Mouse (Mus musculus) neutrophil, adult 5-6 weeks (primary cell): ENCODE data around the gene Melk. TPM values are rescaled to one million over a fixed set of nuclear protein-coding genes. Genes with fewer than 3 reads are reported as not detected.

Source experiments
- ATAC-seq: fragments of 151-379, 151-347 bp; 2 replicates; pipeline ENCODE4 v1.8.0; 2017; ENCODE audit warnings: mild to moderate bottlenecking, moderate TSS enrichment; ENCODE audit not compliant: insufficient number of reproducible peaks, poor library complexity, low FRiP score, severe bottlenecking; ENCODE audit errors: extremely low read depth
- total RNA-seq: library from RNA; stranded (forward); fragments of 200-1000 nt; gene quantifications from 2 replicates; pipeline ENCODE4 v1.2.3, GENCODE M21; 2017

Gene Melk
- total RNA-seq = 0.12 TPM in 2 replicates

DNA sequence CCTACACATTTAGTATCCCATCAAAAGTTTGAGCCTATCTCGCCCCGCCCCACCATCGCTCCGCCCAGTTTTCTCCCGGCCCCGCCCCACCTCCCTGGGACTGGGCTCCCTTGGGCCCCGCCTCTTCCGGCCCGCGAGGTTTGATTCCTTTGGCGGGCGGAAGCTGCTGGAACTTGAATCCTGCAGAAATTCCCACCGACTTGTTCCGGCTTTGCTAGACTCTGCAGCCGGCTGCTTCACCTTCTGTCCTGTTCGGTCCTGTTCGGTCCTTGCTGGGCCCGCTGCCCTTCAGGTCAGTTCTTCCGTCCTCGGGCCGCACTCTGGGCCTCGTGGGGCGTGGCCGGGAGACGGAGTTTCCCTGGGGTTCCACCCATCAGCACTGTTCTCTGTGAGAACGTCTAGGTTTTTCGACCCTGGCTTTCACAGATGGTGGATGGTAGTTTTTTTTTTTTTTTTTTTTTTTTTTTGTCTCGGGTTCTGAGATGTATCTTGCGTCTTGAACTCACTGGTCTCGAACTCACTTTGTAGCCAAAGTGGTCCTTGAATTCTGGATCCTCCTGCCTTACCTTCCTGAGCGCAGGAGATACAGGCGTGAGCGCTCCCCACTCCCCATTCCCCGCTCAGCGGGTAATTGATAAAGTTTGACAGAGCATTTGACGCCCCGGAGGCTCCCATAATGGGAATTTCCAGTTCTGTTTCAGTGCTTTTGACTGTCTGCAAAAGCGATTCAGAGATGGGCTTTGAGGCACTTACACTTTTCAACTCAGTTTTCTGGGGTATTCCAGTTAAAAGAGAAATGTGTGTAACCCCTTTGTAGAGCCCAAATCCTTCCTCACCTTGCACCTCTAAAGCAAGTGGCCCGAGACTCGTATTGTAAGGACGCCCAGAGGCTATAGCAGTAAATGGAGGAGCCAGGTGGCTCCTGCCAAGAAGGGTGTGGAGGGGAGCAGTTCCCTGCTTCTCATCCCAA, at the start of gene Melk:
Melk (plus strand) TSS at position 96 of the 970 bp plus-strand sequence.
- ATAC-seq = 0 out of 2 replicates have a peak, but pooled peaks have one; percentile 46

- no peak for ATAC-seq
Observed at GRCm38 (mm10) chr4:44251521-44251920, 49.2 kb upstream of the Melk start.

GRCm38 (mm10) chr4:44251966-44252916, 48.4 kb upstream of the Melk start:
- no peak for ATAC-seq

DNA sequence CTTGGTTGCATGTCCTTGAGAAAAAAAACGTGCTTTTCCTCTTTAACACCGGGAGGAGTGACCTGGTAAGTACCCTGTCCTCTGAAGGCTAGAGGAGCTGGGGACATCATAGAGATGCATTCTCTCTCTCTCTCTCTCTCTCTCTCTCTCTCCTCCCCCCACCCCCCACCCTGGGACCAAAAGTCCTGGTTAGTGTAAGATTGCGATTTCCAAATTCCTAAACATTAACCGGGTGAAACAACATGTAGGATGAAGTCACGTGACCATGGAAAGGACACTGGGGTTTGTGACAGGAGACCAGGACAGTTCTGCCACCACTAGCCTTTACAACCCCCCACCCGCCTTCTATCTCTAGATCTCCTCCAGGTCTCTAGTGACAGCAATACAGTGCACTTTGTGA, 47.5 kb upstream of the Melk start:
- no peak for ATAC-seq

- ATAC-seq = no peak
Observed at GRCm38 (mm10) chr4:44254579-44254978, 46.1 kb upstream of the Melk start.

DNA sequence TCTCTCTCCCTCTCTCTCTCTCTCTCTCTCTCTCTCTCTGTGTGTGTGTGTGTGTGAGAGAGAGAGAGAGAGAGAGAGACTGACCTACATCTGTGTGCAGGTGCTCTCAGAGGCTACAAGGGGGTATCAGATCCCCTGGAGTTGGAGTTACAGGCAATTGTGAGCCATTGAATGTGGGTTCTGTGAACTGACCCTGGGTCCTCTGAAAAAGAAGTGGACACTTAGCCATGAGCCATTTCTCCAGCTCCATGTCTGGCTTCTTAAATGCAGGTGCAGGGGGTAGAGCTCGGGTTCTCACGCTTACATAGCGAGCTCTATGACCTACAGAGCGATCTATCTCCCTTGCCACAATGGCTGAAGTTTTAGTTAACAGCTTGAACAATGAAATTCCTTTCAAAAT, 41.5 kb upstream of the Melk start:
- no peak for ATAC-seq

DNA sequence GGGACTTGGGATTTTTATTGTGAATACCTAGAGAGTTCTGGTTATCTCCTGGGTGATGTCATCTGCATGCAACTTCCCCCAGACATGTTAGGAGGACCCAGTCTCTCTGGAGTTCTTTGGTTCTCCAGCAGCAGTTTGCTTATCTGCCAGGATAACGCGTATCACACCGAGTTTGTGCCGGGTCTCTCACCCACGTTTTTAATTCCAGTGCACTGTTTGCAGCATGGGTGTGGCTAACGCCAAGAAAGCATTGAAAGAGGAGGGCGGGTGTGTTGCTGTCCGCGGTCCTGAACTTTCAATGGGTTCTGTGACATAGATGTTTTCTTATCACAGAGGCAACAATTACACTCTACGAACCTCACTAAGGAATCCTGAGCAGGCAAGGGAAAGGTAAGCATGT, 40.4 kb upstream of the Melk start:
- no peak for ATAC-seq

- no peak for ATAC-seq
Observed at GRCm38 (mm10) chr4:44265500-44265899, 35.2 kb upstream of the Melk start.

- ATAC-seq = no peak
Observed at GRCm38 (mm10) chr4:44267437-44267836, 33.2 kb upstream of the Melk start.

DNA sequence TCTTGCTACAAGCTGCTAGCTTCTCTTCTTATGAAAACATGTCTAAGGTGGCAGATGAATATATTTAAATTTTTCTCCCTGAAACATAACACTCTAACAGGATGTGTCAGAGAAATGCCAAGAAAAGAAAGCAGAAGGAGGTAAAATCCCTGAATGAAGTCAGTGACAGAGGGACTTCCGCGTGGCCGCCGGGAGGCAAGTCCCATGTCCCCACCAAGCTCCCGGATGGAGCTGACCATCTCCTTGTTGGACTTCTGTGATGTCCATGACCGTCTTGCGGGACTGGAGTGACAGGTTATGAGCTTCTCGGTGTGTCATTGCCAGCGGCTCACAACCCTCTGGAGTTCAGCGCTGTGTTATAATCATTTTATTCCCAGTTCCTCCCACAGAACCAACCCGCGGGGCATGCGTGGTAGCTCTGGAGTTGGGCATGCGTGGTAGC, 31.3 kb upstream of the Melk start:
- ATAC-seq = no peak

DNA sequence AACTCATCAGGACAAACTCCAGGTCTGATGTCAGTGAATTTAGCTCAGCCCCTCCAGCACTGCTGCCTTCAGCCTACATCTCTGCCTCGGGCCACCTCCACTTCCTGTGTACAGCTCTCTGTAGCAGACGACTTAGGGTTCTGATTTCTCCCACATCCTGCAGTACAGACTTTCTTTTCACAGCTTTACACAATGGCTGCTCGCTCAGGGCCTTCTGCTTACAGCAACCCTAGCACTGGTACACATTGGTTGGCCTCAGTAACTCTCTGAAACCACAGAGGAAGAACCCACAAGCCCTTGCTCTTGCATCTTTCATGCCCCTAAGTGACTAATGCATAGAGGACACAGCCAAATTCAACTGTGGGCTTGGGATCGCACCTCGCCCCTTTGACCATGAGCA, 29.5 kb upstream of the Melk start:
- ATAC-seq = peak; percentile 44; the same call in 1 of the 2 replicates

- no peak for ATAC-seq
Observed at GRCm38 (mm10) chr4:44281597-44282265, 18.9 kb upstream of the Melk start.

DNA sequence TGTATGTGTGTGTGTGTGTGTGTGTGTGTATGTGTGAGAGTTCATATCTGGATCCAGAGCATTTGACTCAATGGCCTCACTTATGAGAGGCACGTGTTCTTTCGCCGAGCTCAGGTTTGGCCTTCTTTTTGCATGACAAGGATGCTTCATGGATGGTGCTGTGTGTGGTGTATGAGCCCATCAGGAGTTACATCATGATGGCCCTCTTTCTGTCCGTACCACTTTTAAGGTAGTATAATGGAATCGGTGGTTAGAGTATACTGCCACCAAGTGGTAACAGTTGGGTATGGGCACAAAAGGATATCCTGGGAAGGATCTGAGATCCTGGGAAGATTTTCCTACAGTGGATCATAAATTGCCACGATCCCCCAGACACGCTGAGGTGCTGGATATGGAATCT, 8.1 kb upstream of the Melk start:
- ATAC-seq = no peak

GRCm38 (mm10) chr4:44295837-44296236, 4.8 kb upstream of the Melk start:
- no peak for ATAC-seq

GRCm38 (mm10) chr4:44306585-44306984, 5.9 kb downstream of the Melk start:
- no peak for ATAC-seq

- ATAC-seq = no peak
Observed at GRCm38 (mm10) chr4:44310429-44310828, 9.8 kb downstream of the Melk start.

DNA sequence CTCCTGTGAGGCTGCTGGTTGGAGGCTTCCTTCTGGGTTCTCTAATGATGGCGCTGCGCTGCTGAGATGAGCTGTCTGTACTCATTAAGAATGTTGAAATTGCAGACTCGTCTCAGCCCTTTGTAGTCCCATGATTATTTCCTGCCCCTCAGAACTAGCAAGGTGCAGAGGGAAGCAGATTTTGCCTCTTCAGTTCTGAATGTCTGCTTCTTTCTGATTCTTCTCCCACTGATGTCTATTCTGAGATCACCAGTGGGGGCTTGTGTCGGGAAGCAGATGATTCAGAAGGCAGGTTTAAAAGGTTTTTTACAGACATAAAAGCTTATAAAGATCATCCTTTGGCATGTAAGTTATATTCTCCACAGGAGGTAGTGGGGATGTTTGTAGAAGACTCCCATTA, 10.2 kb downstream of the Melk start:
- no peak for ATAC-seq

DNA sequence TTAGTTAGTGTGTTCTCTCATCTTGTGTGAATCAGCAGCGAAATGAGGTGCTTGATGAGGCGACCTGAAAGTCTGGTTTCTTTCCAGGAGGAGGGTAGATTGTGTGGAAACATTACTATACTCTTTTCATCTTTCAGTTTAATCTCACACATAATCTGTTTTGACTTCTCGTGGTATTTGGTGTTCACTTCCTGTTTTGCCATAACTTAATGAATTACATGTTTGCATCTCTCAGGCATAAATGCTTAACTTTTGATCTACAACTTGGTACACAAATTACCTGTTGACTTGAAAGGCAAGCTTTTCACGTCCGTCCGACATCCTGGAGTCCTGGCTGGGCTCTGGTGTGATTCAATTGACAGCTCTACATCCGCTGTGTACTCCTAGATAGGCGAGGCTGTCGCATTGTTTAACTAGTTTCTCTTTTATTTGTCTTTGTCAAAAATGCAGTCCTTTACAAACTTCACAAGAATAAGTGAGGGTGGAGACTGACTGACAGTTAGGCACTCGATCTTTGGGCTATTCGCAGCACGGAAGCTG, 15.7 kb downstream of the Melk start:
- ATAC-seq = no peak

- no peak for ATAC-seq
Observed at GRCm38 (mm10) chr4:44320448-44320847, 19.8 kb downstream of the Melk start.
